Mouse (Mus musculus): ENCODE data around the gene Tor2a. TPM values are rescaled to one million over a fixed set of nuclear protein-coding genes. Genes with fewer than 3 reads are reported as not detected.

Tor2a gene
- 24.7 and 30.8 TPM in 2 replicates for total RNA-seq (2021)
- long read RNA-seq, transcript Tor2a-204 (4 exons, 2,712 nt): minor isoform, 5 of 59 reads
- long read RNA-seq, transcript Tor2a-206 (5 exons, 915 nt): minor isoform, 6 of 59 reads
- long read RNA-seq, transcript Tor2a-201 (5 exons, 1,536 nt): major isoform, 38 of 59 reads
- long read RNA-seq, partial matches to known transcripts: 0 of 59 reads
- long read RNA-seq, other reads (novel, unspliced or antisense): 7 of 59 reads

DNA sequence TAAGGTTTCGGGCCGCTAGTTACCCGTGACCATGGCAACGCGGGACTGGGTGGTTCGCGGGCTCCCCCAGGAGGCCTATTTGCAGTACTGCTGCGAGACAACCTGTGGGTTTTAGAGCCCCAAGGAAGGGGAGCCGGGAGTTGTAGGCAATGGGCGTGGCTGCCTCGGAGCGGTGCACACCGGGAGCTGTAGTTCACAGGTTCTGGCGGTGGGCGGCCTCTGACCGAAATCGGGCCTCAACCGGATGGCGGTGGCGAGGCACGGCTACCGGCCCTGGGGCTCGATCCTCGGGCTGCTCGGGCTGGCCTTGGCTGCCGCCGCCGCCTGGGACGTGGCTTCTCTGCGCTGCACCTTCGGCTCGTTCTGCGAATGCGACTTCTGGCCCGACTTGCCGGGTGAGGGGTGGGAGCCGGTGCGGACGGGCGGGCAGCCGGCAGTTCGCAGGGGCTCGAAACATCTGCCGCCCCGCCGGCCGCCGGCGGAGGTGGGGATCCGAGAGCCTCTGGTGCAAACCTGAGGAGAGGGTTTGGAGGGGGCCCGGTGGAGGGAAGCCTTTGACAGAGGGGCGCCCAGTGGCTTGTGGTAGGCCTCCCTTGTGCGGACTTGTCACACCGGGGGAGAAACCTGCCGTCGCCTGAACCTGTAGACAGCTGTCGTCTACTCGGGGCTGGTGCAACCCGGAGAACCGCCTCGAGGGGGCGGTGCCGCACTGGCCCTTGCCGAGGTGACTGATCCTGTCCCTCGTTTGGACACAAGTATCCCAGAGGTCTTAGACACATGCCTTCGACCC is at the start of gene Tor2a:
TSS of gene Tor2a (plus strand) at position 179 of the 790 bp plus-strand sequence.
- peak; percentile 95 for DNase-seq

DNA sequence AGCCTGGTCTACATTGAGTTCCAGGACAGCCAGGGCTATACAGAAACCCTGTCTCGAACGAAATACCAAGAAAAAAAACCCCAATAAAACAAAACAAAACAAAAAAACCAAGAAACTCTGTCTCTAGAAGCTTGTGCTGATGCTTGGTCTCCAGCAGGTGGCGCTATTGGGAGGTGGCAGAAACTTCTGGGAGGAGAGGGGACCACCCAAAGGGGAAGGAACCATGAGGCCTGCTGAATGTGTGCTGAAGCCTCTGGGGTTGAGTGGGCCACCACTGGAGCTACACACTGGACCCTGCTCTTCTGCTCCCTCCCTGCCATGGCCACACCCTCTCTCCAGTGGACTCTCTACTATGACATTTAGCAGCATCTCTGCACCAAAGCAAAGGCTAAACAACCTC is 48.4 kb upstream of the Tor2a start:
- DNase-seq: peak; percentile 59

DNA sequence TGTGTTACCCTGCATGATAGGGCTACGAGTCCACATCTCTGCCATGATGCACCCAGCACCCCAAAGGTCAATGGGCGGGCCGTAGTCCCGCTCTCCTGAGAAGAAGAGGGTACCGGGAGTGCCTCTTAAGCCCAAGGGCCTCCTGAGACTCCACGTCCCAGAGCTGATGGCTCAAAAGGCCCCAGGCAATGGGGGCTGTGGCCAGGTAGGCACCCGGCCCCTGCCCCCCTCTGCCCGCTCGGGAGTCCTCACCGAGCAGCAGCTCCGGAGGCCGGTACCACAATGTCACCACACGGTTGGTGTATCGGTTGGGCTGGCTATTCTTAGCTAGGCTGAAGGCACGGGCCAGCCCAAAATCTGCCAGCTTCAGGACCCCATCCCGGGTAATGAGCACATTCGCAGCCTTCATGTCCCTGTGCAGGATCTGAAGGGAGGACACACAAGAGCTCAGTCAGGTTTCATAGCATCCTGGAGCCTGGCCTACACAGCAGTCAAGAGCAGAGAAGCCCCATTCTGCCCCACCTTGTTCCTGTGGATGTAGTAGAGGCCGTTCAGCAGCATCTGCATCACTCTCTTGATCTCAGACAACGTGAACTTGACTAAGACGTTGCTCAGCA is 47.4 kb upstream of the Tor2a start:
- no peak for DNase-seq

DNA sequence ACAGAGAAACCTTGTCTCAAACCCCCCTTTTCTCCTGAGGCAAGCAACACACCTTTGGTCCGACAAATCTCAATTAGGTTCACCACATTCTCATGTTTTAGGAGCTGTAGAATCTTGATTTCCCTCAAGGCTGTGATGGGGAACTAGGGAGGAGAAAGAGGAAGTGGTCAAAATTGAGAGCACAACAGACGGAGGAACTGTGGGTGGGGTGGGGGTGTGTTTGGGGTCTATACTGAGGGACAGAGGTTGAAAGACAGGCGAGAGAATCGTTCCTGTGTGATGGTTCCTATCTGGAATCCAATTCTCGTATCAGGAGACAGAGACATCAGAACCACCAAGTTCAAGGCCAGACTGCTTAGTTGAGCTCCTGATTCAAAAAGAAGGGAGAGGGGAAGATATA is 46.6 kb upstream of the Tor2a start:
- no peak for DNase-seq

DNA sequence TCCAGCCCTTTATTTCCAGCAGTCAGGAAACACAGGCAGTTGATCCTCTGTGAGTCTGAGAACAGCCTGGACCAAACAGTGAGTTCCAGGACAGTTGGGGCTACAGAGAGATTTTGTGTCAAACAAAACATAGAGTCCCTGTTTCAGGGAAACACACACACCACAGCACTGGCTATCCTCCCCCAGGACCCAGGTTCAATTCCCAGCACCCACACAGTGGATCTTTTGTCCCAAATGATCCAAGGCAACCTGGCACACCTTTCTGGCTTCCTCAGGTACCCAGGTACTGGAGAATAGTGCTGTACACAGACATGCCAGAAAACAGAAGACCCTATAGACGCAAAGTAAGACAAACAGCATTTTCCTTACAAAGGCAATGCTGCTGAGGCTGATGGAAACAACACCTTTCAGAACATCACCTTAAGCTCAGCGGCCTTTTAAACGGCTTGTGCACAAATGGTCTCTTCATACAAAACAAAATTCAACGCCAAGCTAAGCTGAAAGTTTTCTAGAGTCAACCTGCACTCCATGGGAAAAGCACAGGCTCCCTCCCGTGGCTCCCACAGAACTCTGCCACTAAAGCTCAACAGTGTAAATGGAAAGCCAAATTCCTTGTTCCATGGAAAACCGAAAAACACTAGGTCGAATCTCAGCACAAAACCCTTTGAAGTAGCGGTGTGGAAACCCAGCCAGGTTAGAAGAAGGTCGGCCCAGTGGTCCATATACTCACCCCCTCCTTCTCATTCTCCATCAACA is 45.6 kb upstream of the Tor2a start:
- no peak for DNase-seq

DNA sequence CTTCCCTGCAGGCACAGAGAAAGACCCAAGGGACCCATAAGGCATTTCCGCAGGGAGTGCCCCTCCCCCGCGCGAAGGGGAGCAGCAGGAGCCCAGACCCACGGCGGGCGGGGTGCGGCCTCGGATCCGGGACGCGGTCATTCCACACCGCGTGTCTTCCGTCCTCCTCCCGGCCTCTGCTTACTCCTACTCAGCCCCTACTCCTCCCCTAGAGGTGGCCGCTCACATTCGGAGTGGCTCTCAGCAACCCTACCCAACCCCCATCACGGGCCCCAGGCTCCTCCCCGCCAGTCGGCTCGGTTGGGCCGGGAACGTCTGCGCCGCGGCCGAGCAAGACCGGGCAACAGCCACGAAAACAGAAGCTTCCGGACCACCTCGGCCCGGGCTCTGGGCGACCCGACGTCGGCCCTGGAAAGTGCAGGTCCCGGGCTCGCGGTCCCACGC is 44.9 kb upstream of the Tor2a start:
- peak; percentile 72 for DNase-seq

DNA sequence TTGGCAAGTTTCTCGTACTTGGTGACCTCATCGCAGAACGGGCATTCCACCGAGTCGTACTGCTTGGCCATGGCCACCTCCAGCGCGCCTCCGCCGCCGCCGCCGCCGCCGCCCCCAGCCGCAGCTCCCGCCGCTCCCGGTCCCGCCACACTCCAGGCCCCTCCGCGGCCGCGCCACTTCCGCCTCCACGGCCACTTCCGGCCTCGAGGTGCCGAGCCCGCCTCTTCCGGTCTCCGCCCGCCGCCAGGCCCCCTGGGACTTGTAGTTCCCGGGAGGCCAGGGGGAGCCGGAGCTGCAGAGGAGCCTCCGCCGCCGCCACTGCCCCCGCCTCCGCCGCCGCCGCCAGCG is 44.5 kb upstream of the Tor2a start:
- DNase-seq: peak; percentile 95

DNA sequence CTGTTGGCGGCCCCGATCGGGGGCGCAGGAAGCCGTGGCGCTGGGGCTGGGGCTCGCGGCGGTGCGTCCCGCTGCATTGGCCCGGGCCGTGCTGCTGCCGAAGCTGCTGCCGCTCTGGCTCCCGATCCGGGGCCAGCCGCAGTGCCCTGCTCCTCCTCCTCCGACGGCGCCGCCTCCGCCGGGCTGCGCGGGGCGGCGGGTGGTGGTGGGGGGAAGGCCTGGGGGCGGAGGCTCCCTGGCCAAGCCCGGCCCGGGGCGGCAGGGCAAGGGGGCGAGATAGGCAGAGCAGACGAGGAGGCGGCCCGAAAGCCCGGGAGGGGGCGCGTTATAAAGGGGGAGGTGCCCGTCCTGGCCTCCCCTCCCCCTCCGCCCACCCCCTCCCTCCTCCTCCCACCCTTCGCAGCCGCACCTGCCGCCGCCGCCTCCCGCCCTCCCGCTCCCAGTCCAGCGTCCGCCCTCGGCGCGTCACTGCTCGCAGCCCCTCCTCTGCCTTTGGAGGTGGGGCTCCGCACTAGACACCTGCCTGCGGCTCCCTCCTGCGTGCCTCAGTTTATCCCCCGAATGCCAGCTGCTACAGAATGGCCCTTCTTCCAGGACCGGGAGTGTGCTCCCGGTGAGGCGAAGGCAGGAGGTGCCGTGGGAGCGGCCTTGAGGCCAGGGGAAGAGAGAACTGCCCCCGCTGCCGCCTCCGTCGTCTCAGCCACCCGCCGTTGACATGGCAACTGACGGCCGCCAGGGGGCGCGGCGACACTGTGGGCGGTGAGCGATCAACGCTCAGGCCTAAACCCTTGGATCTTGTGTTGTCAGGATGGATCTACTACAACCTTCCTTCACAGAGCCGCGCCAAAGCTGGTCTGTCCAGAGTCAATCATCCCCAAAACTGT is 43.9 kb upstream of the Tor2a start, which contains the start of gene Cdk9:
TSS of gene Cdk9 (minus strand) at position 143 of the 884 bp plus-strand sequence.
- peak; percentile 93 for DNase-seq

DNA sequence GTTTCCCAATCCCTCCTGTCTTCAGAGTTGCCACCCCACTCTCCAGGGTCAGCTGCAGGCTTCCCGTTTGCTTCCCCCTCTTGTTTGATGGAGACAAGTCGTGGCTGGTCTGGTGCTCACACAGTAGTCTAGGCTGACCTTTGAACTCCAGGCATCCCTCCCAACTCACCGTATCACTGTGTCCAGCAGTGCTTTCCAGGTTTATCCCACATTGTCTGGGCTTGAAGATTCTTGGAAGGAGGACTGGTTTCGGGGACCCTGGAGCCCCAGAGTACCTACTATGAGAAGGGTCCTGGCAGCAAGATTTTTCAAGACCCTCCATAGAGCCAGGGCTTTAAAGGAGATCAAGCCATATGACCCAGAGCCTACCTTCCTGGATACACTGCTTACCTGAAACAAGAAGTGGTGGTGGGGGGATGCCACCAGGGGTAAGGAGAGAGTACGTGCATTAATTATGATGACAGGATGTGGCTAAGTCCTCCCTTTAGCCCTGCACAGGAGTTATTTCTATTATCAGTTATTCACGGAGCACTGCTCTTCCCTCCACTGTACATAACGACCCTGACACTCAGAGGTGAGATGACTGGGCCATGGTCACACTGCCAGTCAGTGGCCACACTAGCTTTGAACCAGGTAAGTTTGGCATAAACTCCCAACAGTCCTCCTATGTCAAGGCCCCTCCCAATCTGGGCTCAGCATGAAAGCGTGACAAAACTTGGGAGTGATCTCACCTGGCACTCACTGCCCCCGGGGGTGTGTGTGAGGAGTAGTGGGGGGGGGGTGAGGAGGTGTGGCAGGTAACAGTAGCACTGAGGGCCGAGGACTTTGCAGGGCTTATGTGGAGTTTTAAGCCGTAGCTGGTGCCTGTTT is 42.7 kb upstream of the Tor2a start:
- no peak for DNase-seq

DNA sequence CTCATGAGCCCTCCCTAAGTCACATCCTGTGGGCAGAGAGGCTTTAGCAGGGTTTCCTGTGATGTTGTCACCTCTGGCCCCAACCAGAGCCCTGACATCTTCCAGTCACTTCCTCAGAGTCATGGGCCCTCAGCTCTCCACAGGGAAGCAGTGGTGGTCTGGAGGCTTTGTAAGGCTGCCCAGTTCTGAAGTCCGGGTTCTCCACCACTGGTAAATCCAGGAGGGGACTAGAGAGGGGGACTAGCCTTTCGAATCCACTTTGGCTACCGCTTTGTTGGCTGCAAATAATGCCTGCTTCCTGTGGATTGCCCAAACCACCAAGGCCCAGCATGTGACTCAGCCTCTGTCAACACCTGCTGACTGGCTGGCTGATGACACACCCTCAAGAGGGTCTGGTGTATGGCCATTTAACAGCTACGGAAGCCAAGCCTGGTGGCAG is 42.0 kb upstream of the Tor2a start:
- DNase-seq: no peak

DNA sequence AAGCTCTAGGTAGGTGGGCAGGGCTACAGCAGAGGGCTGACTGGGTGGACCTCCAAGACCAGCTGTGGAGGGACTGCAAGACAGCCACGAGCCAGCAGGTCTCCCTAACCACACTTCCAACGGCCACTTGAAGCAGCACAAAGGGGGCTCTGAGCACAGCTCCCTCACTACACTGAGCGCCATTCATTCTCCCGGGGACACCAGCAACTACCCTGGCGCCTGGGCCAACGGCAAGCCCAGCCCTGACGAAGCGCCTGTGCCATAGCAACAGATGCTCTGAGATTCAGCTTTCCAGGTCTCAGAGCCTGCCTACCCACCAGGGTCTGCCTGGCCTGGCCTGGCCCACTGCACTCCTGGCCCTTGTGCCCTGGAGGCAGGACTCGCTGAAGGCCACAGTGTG is 38.3 kb upstream of the Tor2a start:
- no peak for DNase-seq

DNA sequence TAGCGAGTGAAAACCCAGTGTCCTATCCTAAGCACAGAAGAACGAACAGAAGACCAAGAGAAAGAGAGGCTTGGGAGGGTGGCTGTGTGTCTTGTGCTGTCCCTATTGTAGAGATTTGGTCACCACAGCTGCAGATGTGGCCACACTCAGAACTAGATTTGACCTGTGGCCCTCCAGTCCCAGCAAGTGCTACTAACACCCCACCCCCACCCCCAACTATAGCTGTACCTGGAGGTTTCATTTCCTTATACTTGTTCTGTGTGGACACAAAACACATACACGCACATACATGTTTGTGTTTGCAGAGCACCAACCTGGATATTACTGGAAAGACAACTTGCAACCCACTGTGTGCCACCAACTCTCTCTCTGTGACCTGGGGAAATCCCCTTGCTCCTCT is 37.0 kb upstream of the Tor2a start:
- DNase-seq: no peak

DNA sequence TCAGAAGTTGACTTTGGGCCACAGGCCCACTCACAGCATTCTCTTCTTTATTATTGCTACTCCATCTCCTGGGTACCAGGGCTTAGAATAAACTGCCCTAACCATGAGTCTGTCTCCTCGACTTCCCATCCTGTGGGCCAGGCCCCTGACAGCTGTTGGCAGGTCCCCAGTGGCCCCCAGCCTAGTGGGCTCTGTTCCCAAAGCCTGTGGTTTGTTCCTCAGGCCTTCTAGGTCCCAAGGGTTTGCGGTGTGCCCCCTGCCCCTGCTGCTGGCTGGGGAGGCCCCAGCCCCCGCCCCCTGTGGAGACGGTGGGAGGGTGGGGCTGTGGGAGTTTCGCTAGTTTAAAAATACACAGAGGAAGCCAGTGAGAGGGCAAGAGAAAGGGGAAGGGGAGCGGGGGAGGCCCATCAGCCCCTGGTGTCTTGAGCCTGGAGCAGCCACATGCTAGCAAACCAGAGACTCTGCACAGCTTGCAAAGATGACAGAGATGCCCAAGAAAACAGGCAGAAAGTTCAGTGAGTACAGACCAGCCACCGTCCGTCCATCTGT is 36.3 kb upstream of the Tor2a start, which contains the start of gene Sh2d3c:
TSS of gene Sh2d3c (plus strand) at position 375 of the 549 bp plus-strand sequence.
- DNase-seq: no peak

DNA sequence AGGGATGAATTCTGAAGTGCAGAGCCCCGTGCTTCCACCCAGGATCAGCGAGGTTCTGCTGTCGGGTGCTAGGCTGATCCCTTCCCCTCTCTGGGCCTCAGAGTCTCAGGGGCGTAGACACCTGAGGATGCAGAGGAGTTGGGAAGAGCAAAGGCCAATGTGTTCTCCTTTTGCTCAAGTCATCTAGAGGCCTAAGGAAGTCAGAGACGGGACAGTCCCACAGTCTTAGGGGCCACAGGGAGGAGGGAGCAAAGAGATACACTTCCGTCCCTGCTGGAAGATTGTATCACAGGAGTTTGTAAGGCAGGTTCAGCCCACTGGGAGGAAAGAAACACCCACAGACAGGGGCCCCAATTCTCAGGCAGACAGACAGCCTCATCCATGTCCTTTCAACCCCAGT is 35.0 kb upstream of the Tor2a start:
- no peak for DNase-seq

DNA sequence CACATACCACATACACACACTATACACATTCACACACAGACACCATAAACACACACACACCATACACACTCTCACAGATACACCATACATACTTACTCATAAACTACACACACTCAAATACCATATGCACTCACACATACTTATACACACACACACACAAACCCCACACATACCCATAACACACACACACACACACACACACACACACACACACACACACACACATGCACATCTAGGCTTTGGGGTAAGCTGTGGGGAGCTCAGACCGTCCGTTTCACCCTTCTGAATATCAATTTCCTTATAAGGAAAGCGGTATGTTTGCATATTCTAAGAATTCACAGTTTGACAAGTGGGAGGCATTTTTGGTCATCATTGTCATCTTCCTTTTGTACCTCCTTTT is 34.5 kb upstream of the Tor2a start:
- no peak for DNase-seq

DNA sequence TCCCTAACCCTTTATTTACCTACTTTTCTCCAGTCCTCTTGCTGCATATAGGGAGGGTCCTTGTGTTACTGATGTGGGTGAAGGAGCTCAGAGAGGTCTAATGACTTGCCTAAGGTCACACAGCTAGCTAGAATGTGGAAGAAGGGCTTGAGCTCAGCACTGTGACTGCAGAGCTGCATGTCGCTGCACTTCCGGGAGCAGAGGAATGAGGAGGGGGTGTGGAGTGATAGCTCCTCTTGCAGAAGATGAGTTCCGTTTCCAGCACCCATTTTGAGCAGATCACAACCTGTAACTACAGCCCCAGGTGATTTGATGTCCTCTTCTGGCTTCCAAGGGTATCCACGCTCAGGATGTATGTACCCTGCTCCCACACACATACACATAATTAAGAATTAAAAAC is 32.9 kb upstream of the Tor2a start:
- no peak for DNase-seq

DNA sequence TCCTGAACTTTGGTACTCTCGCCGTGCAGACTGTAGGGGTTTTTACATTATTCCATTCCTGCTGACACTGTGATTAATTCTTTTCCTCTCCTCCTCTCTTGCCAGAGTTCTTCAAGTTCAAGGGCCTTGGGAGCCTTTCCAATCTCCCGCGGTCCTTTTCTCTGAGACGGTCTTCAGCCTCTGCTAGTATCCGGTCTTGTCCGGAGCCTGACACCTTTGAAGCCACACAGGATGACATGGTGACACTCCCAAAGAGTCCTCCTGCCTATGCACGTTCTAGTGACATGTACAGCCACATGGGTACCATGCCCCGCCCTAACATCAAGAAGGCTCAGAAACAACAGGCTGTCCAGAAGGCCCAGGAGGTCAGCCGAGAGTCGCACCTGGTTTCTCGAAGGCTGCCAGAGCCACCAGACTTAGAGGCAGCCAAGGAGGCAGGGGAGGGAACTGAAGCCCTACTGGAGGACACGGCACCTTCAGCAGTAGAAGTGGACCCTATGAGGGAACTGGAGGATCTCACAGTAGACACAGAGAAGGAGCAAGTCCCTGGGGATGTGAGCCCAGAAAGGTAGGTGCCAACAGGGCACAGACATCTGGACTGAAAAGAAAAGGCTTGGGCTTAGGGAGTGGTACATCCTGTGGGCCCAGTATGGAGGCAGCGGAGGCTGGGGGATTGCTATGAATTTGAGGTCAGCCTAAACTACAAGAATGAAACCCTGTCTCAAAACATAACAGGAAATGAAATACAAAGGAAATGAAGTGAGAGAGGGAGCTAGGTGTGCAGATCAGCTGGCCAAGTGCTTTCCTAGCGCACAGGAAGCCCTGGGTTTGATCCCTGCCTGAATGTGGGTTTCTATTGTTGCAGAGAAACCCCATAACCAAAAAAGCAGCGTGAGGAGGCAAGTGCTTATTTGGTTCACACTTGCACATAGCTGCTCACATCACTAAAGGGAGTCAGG is 31.9 kb upstream of the Tor2a start:
- no peak for DNase-seq

DNA sequence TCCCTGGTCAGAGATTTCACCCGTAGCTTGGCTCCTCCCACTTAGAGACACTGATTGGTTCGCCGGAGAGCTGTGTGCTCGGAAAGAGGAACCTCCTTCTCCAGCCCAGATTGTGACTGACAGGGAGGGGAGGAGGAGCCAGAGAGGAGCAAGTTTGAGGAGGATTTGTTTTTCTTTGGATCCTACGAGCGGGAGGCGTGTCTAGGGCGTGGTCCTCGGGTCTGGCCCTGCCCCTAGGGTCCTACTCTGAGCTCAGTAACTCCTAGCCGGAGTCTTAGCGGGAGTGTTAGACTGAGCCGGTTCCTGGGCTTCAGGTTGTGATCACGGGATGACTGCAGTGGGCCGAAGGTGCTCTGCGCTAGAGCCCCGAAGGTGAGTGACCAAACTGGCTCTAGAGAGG is 29.6 kb upstream of the Tor2a start:
- DNase-seq: peak; percentile 85

DNA sequence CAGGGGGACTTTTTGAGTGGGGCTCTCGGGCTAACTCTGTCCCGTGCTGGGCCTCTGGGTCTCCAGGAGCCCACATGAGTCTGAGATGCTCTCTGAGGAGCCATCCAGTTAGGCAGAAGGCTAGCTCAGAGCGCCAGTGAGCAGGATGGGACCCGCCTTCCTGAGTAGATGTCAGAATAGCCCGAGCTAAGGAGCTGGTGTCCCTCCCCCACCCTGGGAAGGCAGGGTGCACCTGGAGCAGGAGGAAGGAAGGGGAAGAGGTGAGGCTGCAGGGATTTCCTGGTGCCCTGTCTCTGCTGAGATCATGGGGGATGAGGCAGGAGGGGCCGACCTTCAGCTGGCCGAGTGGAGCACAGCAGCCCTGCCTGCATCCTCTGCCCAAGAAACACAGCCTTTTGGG is 28.6 kb upstream of the Tor2a start:
- peak; percentile 51 for DNase-seq
